Mouse (Mus musculus): ENCODE data around the gene Gsn. TPM values are rescaled to one million over a fixed set of nuclear protein-coding genes. Genes with fewer than 3 reads are reported as not detected.
A peak's percentile ranks its signal among the peaks of the same experiment; 100 is the strongest.

Gene Gsn
- polyA plus RNA-seq, 1 experiment from 2014 or later = 76.4 TPM

- DNase-seq (ENCODE audit: low spot score) = no peak
- no peak overlapping the region for H3K27ac ChIP-seq (ENCODE audit: low read depth, low read length)
Measured at GRCm38 (mm10) chr2:35258590-35258989, 2.4 kb downstream of the Gsn start.

GRCm38 (mm10) chr2:35259338-35260080 is 3.3 kb downstream of the Gsn start:
- ATAC-seq (replicated peaks; ENCODE audit: low FRiP score) (no peak), DNase-seq (ENCODE audit: low spot score) (no peak)
- Histone ChIP-seq H3K27ac (ENCODE audit: low read depth, low read length) (peak overlapping the region; percentile 60), H3K27me3 (replicated peaks; ENCODE audit: control insufficient read depth, insufficient read depth, low read length) (peaks cover 8% of the 10 kb centered on the region), H3K9ac (ENCODE audit: low read depth, low read length) (no peak overlapping the region; the same call in 1 of the 2 replicates), H3K4me3 (ENCODE audit: low read depth, low read length) (no peak overlapping the region), H3K36me3 (ENCODE audit: control insufficient read depth, insufficient read depth, low read length) (no peaks in the 10 kb centered on the region), H3K4me2 (peak overlapping the region; percentile 16), H3K9me3 (ENCODE audit: control insufficient read depth, low read length) (no peaks in the 10 kb centered on the region), H3K4me1 (replicated peaks; ENCODE audit: control insufficient read depth, insufficient read depth, low read length) (peaks cover 26% of the 10 kb centered on the region)
- WGBS = 33% methylated on average over 13 of the region's 13 CpGs

More at GRCm38 (mm10) chr2:35258590-35258989, 2.4 kb downstream of the Gsn start:
- Histone ChIP-seq H3K4me2 (no peak overlapping the region), H3K9me3 (ENCODE audit: control insufficient read depth, low read length) (no peaks in the 10 kb centered on the region), H3K4me1 (replicated peaks; ENCODE audit: control insufficient read depth, insufficient read depth, low read length) (peaks cover 26% of the 10 kb centered on the region), H3K4me3 (ENCODE audit: low read depth, low read length) (no peak overlapping the region), H3K9ac (ENCODE audit: low read depth, low read length) (no peak overlapping the region), H3K27me3 (replicated peaks; ENCODE audit: control insufficient read depth, insufficient read depth, low read length) (peaks cover 8% of the 10 kb centered on the region), H3K36me3 (ENCODE audit: control insufficient read depth, insufficient read depth, low read length) (no peaks in the 10 kb centered on the region)
- WGBS = 69% methylated on average over 4 of the region's 4 CpGs
- no peak for ATAC-seq (replicated peaks; ENCODE audit: low FRiP score)

DNA sequence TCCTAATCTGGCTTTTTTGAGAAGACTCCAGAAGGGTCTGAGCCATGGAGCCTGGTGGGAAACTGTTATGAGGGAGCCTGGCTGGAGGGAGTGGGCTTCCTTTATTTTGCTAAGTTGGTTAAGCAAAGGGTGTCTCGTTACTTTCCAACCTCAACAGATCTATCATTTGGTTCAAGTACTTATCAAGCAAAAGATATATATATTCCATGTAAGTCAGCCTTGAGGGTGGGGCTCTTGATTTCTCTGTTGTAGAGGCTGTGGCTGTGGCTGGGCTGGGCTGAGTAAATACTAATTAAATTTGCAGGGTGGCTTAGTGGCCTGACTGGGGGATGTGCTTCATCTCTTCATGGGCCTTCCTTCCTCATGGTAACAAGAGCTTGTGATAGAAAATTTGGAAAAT is 4.1 kb downstream of the Gsn start:
- Histone ChIP-seq H3K27me3 (replicated peaks; ENCODE audit: control insufficient read depth, insufficient read depth, low read length) (peaks cover 5% of the 10 kb centered on the region), H3K4me3 (ENCODE audit: low read depth, low read length) (no peak overlapping the region), H3K27ac (ENCODE audit: low read depth, low read length) (no peak overlapping the region), H3K4me2 (no peak overlapping the region), H3K36me3 (ENCODE audit: control insufficient read depth, insufficient read depth, low read length) (no peaks in the 10 kb centered on the region), H3K4me1 (replicated peaks; ENCODE audit: control insufficient read depth, insufficient read depth, low read length) (peaks cover 26% of the 10 kb centered on the region), H3K9ac (ENCODE audit: low read depth, low read length) (no peak overlapping the region), H3K9me3 (ENCODE audit: control insufficient read depth, low read length) (no peaks in the 10 kb centered on the region)
- WGBS = 15% methylated on average over 1 of the region's 1 CpGs
- DNase-seq (ENCODE audit: low spot score) (no peak), ATAC-seq (replicated peaks; ENCODE audit: low FRiP score) (no peak)

- Histone ChIP-seq H3K4me1 (replicated peaks; ENCODE audit: control insufficient read depth, insufficient read depth, low read length) (peaks cover 8% of the 10 kb centered on the region; the same call in 1 of the 2 replicates), H3K9ac (ENCODE audit: low read depth, low read length) (no peak overlapping the region), H3K36me3 (ENCODE audit: control insufficient read depth, insufficient read depth, low read length) (no peaks in the 10 kb centered on the region), H3K4me2 (no peak overlapping the region), H3K27me3 (replicated peaks; ENCODE audit: control insufficient read depth, insufficient read depth, low read length) (peaks cover 2% of the 10 kb centered on the region; the same call in 1 of the 2 replicates), H3K4me3 (ENCODE audit: low read depth, low read length) (no peak overlapping the region), H3K27ac (ENCODE audit: low read depth, low read length) (no peak overlapping the region), H3K9me3 (ENCODE audit: control insufficient read depth, low read length) (no peaks in the 10 kb centered on the region)
- ATAC-seq (replicated peaks; ENCODE audit: low FRiP score) (no peak), DNase-seq (ENCODE audit: low spot score) (no peak)
- WGBS = 40% methylated on average over 1 of the region's 1 CpGs
Measured at GRCm38 (mm10) chr2:35264095-35264494, 7.9 kb downstream of the Gsn start.

DNA sequence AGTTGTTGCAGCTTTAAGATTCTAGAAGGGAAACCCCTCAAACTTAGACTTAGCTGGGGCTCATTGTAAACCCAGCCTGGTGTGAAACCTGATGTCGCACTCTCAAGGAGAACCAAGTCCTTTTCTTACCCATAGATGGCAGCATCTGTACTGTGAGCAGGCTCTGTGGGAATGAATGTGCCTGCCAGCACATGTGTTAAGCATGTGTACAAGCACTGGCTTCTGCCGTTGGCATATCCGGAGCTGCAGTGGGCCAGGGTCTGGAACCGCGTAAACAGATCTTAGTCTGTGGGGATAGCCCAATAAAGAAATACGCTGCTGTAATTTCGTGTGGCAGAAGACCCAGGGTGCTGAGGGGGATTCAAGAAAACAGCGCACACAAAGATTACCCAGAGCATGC is 9.1 kb downstream of the Gsn start:
- no peaks in the 10 kb centered on the region for H3K36me3 ChIP-seq (ENCODE audit: control insufficient read depth, insufficient read depth, low read length)
- DNase-seq (ENCODE audit: low spot score) = no peak
- no peak overlapping the region for H3K4me3 ChIP-seq (ENCODE audit: low read depth, low read length)
- H3K27ac ChIP-seq (ENCODE audit: low read depth, low read length) = no peak overlapping the region
- peaks cover 2% of the 10 kb centered on the region; the same call in 1 of the 2 replicates for H3K27me3 ChIP-seq (replicated peaks; ENCODE audit: control insufficient read depth, insufficient read depth, low read length)
- H3K4me1 ChIP-seq (replicated peaks; ENCODE audit: control insufficient read depth, insufficient read depth, low read length) = no peaks in the 10 kb centered on the region; the same call in 1 of the 2 replicates
- ATAC-seq (replicated peaks; ENCODE audit: low FRiP score) = no peak; the same call in 1 of the 2 replicates
- H3K9me3 ChIP-seq (ENCODE audit: control insufficient read depth, low read length) = no peaks in the 10 kb centered on the region
- no peak overlapping the region for H3K9ac ChIP-seq (ENCODE audit: low read depth, low read length)
- H3K4me2 ChIP-seq = no peak overlapping the region
- 51% methylated on average over 8 of the region's 8 CpGs for WGBS

- Histone ChIP-seq H3K27me3 (replicated peaks; ENCODE audit: control insufficient read depth, insufficient read depth, low read length) (peaks cover 2% of the 10 kb centered on the region; the same call in 1 of the 2 replicates), H3K36me3 (ENCODE audit: control insufficient read depth, insufficient read depth, low read length) (no peaks in the 10 kb centered on the region), H3K9me3 (ENCODE audit: control insufficient read depth, low read length) (no peaks in the 10 kb centered on the region), H3K4me3 (ENCODE audit: low read depth, low read length) (no peak overlapping the region), H3K27ac (ENCODE audit: low read depth, low read length) (no peak overlapping the region), H3K4me1 (replicated peaks; ENCODE audit: control insufficient read depth, insufficient read depth, low read length) (no peaks in the 10 kb centered on the region), H3K9ac (ENCODE audit: low read depth, low read length) (no peak overlapping the region), H3K4me2 (no peak overlapping the region)
- ATAC-seq (replicated peaks; ENCODE audit: low FRiP score) = no peak
- 73% methylated on average over 8 of the region's 8 CpGs for WGBS
- no peak for DNase-seq (ENCODE audit: low spot score)
Measured at GRCm38 (mm10) chr2:35265775-35266174, 9.6 kb downstream of the Gsn start.

GRCm38 (mm10) chr2:35266251-35266905 is 10.2 kb downstream of the Gsn start:
- ATAC-seq (replicated peaks; ENCODE audit: low FRiP score) (no peak), DNase-seq (ENCODE audit: low spot score) (no peak)
- peaks cover 2% of the 10 kb centered on the region; the same call in 1 of the 2 replicates for H3K27me3 ChIP-seq (replicated peaks; ENCODE audit: control insufficient read depth, insufficient read depth, low read length)
- no peaks in the 10 kb centered on the region for H3K36me3 ChIP-seq (ENCODE audit: control insufficient read depth, insufficient read depth, low read length)
- H3K9ac ChIP-seq (ENCODE audit: low read depth, low read length) = no peak overlapping the region
- WGBS = 67% methylated on average over 9 of the region's 9 CpGs
- H3K4me3 ChIP-seq (ENCODE audit: low read depth, low read length) = no peak overlapping the region
- no peak overlapping the region for H3K27ac ChIP-seq (ENCODE audit: low read depth, low read length)
- no peaks in the 10 kb centered on the region for H3K4me1 ChIP-seq (replicated peaks; ENCODE audit: control insufficient read depth, insufficient read depth, low read length)
- H3K4me2 ChIP-seq = no peak overlapping the region
- no peaks in the 10 kb centered on the region for H3K9me3 ChIP-seq (ENCODE audit: control insufficient read depth, low read length)

DNA sequence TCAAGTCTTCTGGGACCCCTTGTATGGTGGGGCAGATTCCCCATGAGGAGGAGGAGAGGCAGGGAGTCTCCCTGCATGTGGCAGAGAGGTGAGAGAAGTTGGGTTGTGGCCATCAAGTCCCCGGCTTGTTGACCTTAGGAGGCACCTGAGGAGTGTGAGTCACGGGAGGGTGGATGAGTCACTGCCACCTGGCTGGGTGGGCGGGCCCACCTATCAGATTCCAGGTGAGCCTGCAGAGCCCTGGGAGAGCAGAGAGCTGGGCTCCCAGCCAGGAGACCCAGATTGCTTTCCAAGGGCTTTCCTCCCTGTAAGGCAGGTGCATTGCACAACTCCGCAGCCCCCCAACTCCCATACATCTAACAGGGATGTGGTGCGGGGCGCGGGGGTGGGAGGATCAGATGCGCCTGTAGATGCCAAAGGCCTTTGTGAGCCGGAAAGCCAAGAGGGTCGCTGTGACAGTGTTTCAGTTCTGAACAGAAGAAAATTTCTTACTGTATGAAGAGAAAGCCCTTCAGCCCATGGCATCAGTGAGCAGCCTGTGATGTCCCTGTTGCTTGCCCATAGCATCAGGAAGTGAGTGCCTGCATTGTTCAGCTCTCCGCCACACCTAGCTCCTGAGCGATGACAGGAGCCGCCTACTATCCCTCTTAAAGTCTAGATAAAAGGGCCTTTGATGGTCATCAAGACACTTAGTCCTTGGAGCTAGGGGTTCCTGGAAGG is 11.1 kb downstream of the Gsn start:
- ATAC-seq (replicated peaks; ENCODE audit: low FRiP score) (no peak), DNase-seq (ENCODE audit: low spot score) (no peak)
- Histone ChIP-seq H3K4me1 (replicated peaks; ENCODE audit: control insufficient read depth, insufficient read depth, low read length) (no peaks in the 10 kb centered on the region), H3K9me3 (ENCODE audit: control insufficient read depth, low read length) (no peaks in the 10 kb centered on the region), H3K9ac (ENCODE audit: low read depth, low read length) (no peak overlapping the region), H3K4me3 (ENCODE audit: low read depth, low read length) (no peak overlapping the region), H3K27me3 (replicated peaks; ENCODE audit: control insufficient read depth, insufficient read depth, low read length) (peaks cover 2% of the 10 kb centered on the region; the same call in 1 of the 2 replicates), H3K27ac (ENCODE audit: low read depth, low read length) (no peak overlapping the region), H3K4me2 (no peak overlapping the region), H3K36me3 (ENCODE audit: control insufficient read depth, insufficient read depth, low read length) (no peaks in the 10 kb centered on the region)
- 79% methylated on average over 13 of the region's 13 CpGs for WGBS
